Mouse (Mus musculus) heart, postnatal 0 days (tissue): ENCODE results near the gene Azi2.

Source experiments
- CTCF ChIP-seq: IDR thresholded peaks from 2 replicates; pipeline ENCODE4 v1.5.1; 2016; ENCODE audit warnings: antibody characterized with exemption, control low read depth, low read depth
- EP300 ChIP-seq: IDR thresholded peaks from 2 replicates; pipeline ENCODE4 v1.6.1; 2016; ENCODE audit warnings: antibody characterized with exemption, low read depth

DNA sequence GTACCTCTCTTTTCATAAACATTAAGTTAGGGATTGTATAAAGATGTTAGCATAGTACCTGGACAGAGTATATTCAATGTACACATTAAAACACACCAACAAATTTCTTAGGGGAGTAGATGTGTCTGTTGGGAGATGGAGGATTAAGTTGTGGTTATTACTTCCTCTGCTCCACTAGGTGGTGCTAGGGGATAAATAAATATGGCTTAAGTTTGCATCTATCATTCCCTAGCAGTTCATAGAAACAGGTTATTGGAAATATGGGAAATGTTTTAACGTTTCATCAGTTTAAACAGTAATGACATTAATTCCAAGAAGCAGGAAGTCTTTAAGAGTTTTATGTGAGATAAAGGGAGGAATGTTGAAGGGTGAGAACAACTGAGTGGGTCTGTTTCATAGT lies 13.0 kb downstream of the Azi2 start:
- TF ChIP-seq EP300 = no peak
- peak; percentile 68 for TF ChIP-seq CTCF
